Mouse (Mus musculus) mouse embryonic stem cell (cell line): ENCODE results near the gene Tlcd2.

ENCODE experiments used
- in situ Hi-C, 2 experiments: fragments of 300-500 bp; cut with MboI; formaldehyde crosslinking; loops; 1 replicate in 1 of 2; 3 replicates in 1 of 2; pipeline ENCODE4 v1.14.3; 2019 to 2020; ENCODE audit warnings: low sequenced_read_pairs in 2 of 2, low pct_unique_long_range_greater_than_20kb in 1 of 2, mixed read lengths in 1 of 2; ENCODE audit not compliant: unreplicated experiment in 1 of 2

Tlcd2 gene

GRCm38 (mm10) chr11:75461743-75462252, 283 bp downstream of the Tlcd2 start:
- in situ Hi-C loops = no loop called here

GRCm38 (mm10) chr11:75462253-75462783, 803 bp downstream of the Tlcd2 start:
- in situ Hi-C loops = no loop called here

- in situ Hi-C loops = no loop called here
These were observed 1.4 kb downstream of the Tlcd2 start for GRCm38 (mm10) chr11:75462865-75463336.

- in situ Hi-C loops = no loop called here
These were observed 2.1 kb downstream of the Tlcd2 start for GRCm38 (mm10) chr11:75463624-75464023.

- in situ Hi-C loops = no loop called here
These were observed 2.9 kb downstream of the Tlcd2 start for GRCm38 (mm10) chr11:75464417-75464816.

- in situ Hi-C loops = no loop called here
These were observed 3.5 kb downstream of the Tlcd2 start for GRCm38 (mm10) chr11:75465051-75465450.

- in situ Hi-C loops = no loop called here
These were observed 5.4 kb downstream of the Tlcd2 start for GRCm38 (mm10) chr11:75466731-75467505.

- in situ Hi-C loops = no loop called here
These were observed 6.1 kb downstream of the Tlcd2 start for GRCm38 (mm10) chr11:75467512-75468215.

- in situ Hi-C loops = no loop called here
These were observed 6.9 kb downstream of the Tlcd2 start for GRCm38 (mm10) chr11:75468410-75468809.

GRCm38 (mm10) chr11:75469261-75469660, 7.7 kb downstream of the Tlcd2 start:
- in situ Hi-C loops = no loop called here

GRCm38 (mm10) chr11:75470675-75471074, 9.2 kb downstream of the Tlcd2 start:
- in situ Hi-C loops = no loop called here

- in situ Hi-C loops = no loop called here
These were observed 11.1 kb downstream of the Tlcd2 start for GRCm38 (mm10) chr11:75472469-75473081.

- in situ Hi-C loops = no loop called here
These were observed 11.9 kb downstream of the Tlcd2 start for GRCm38 (mm10) chr11:75473376-75473775.

- in situ Hi-C loops = loop anchor here in 1 of 2 experiments (25.0 kb wide), 1 partner anchor 824 kb away; no protein-coding TSS in a partner anchor
These were observed 24.7 kb downstream of the Tlcd2 start for GRCm38 (mm10) chr11:75486192-75486591.

GRCm38 (mm10) chr11:75486601-75487285, 25.2 kb downstream of the Tlcd2 start, which contains the start of gene Prpf8:
Gene Prpf8, plus strand, starts transcription at chr11:75486816.
- in situ Hi-C loops = loop anchor here in 1 of 2 experiments (25.0 kb wide), 1 partner anchor 824 kb away; no protein-coding TSS in a partner anchor

GRCm38 (mm10) chr11:75487496-75487895, 26.0 kb downstream of the Tlcd2 start:
- in situ Hi-C loops = loop anchor here in 1 of 2 experiments (25.0 kb wide), 1 partner anchor 825 kb away; no protein-coding TSS in a partner anchor

GRCm38 (mm10) chr11:75494296-75495049, 33.0 kb downstream of the Tlcd2 start:
- in situ Hi-C loops = loop anchor here in 1 of 2 experiments (25.0 kb wide), 1 partner anchor 832 kb away; no protein-coding TSS in a partner anchor
